Mouse (Mus musculus) forebrain, embryonic 11.5 days (tissue): ENCODE results near the gene Def6. TPM values are rescaled to one million over a fixed set of nuclear protein-coding genes. Genes with fewer than 3 reads are reported as not detected.

Experiments used
- ATAC-seq: fragments of 200-750 bp; cut with Nextera tagmentation; replicated peaks from 2 replicates; pipeline ENCODE4 v1.8.0; 2017; ENCODE audit warnings: moderate TSS enrichment; ENCODE audit not compliant: low FRiP score
- DNase-seq: peaks from one replicate; pipeline ENCODE4 v3.0.0-alpha.2; 2017; ENCODE audit warnings: low spot score
- H3K27ac ChIP-seq: fragments of 300-500 bp; sonication (generic); 2 replicates; pipeline ENCODE4 v1.5.1; 2014; ENCODE audit warnings: low read depth, low read length
- H3K27me3 ChIP-seq: fragments of 300-500 bp; sonication (generic); 2 replicates; pipeline ENCODE4 v1.6.1; 2014; ENCODE audit warnings: mild to moderate bottlenecking, low read length, mixed read lengths; ENCODE audit not compliant: control insufficient read depth, insufficient read depth
- H3K36me3 ChIP-seq: fragments of 300-500 bp; sonication (generic); 2 replicates; pipeline ENCODE4 v1.6.1; 2014; ENCODE audit warnings: mild to moderate bottlenecking, low read length, moderate library complexity, mixed read lengths; ENCODE audit not compliant: control insufficient read depth, insufficient read depth
- H3K4me1 ChIP-seq: fragments of 300-500 bp; sonication (generic); replicated peaks from 2 replicates; pipeline ENCODE4 v1.6.1; 2014; ENCODE audit warnings: low read length, mixed read lengths; ENCODE audit not compliant: control insufficient read depth, insufficient read depth
- H3K4me2 ChIP-seq: fragments of 300-500 bp; sonication (generic); 2 replicates; pipeline ENCODE4 v1.6.1; 2014; ENCODE audit warnings: low read depth, mild to moderate bottlenecking, low read length, moderate library complexity, mixed read lengths; ENCODE audit not compliant: severe bottlenecking
- H3K4me3 ChIP-seq: fragments of 300-500 bp; sonication (generic); 2 replicates; pipeline ENCODE4 v1.5.1; 2014; ENCODE audit warnings: low read depth, low read length
- H3K9ac ChIP-seq: fragments of 300-500 bp; sonication (generic); 2 replicates; pipeline ENCODE4 v1.6.1; 2014; ENCODE audit warnings: low read length
- H3K9me3 ChIP-seq: fragments of 300-500 bp; sonication (generic); 2 replicates; pipeline ENCODE4 v1.6.1; 2016; ENCODE audit warnings: low read length, mixed read lengths; ENCODE audit not compliant: control insufficient read depth
- WGBS: fragments of 180-500 bp; shearing (Covaris S2); extraction: QIAGEN DNeasy Blood & Tissue Kit; methylation state at CpG from one replicate; pipeline ENCODE4 v1.1.7; 2014; 5-methylcytosine and 5-hydroxymethylcytosine counted together
- polyA plus RNA-seq: library from polyadenylated mRNA; unstranded; fragments of >200 nt; fragmentation: Nextera tagmentation; extraction: Ambion mirVana; gene quantifications from 2 replicates; pipeline ENCODE4 v1.2.1, GENCODE M21; 2014

The Def6 gene
- polyA plus RNA-seq, 1 experiment from 2014 or later, result 2.2 TPM

DNA sequence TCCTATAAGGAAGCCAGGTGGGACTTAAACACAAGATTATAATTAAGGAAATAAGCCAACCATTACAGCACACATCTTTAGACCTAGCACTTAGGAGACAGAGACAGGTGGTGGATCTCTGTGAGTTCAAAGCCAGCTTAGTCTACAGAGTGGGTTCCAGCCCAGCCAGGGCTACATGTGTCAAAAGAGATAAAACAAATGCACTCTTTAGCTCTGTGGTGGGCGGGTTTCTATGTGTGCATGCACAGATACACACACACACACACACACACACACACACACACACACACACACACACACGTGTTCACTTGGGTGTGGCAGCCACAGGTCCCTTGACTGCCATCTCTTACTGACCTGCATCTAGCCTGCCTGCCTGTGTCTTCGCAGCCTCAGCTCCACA is 70.6 kb downstream of the Def6 start:
- Histone ChIP-seq H3K4me1 (no peaks in the 10 kb centered on the region), H3K4me2 (no peak overlapping the region), H3K9ac (no peak overlapping the region), H3K27me3 (no peaks in the 10 kb centered on the region), H3K4me3 (no peak overlapping the region), H3K27ac (no peak overlapping the region), H3K9me3 (no peaks in the 10 kb centered on the region), H3K36me3 (no peaks in the 10 kb centered on the region)
- 93% methylated on average over 3 of the region's 3 CpGs for WGBS
- DNase-seq (no peak), ATAC-seq (no peak)

Other genes with a start within 250 kb of the Def6 start
- gene Tcp11, start 127.1 kb upstream of the Def6 start, polyA plus RNA-seq, result 0.39 and 1.0 TPM in 2 replicates
- 10.5 and 12.4 TPM in 2 replicates for gene Scube3, start 65.6 kb upstream of the Def6 start, polyA plus RNA-seq
- 37.8 and 40.2 TPM in 2 replicates for gene Zfp523, start 30.6 kb upstream of the Def6 start, polyA plus RNA-seq
- 1.4 and 1.7 TPM in 2 replicates for gene Ppard, start 24.9 kb downstream of the Def6 start, polyA plus RNA-seq
- 28.0 and 32.3 TPM in 2 replicates for gene Fance, start 105.7 kb downstream of the Def6 start, polyA plus RNA-seq
- gene Rpl10a, start 120.7 kb downstream of the Def6 start, polyA plus RNA-seq, result 468 and 490 TPM in 2 replicates
- 5.6 and 5.8 TPM in 2 replicates for gene Tead3, start 143.0 kb downstream of the Def6 start, polyA plus RNA-seq
- 2.6 and 4.2 TPM in 2 replicates for gene Tulp1, start 157.4 kb downstream of the Def6 start, polyA plus RNA-seq